Mouse (Mus musculus) cerebellum, adult 2 months (tissue): ENCODE measurements at regions not wholly inside any gene's neighbourhood (a gene's known extent, or its start where the extent isn't known, plus 50 kb on each side); places are given as distances from the start of the nearest gene placed in this dataset.
"Not testable (repeated sequence)": the region's sequence is repeated elsewhere in the genome, so short reads cannot be mapped to it uniquely, and the experiment has no call there.

Source experiments
- DNase-seq, 2 experiments: peaks; one replicate each; pipeline ENCODE4 v3.0.0; 2021
- H3K27ac ChIP-seq: fragments of 200-500 bp; 2 replicates; pipeline ENCODE4 v1.5.1; 2012; ENCODE audit warnings: low read length, control low read depth, inconsistent platforms; ENCODE audit not compliant: insufficient read depth
- H3K27me3 ChIP-seq: fragments of 200-500 bp; 2 replicates; pipeline ENCODE4 v1.6.1; 2012; ENCODE audit warnings: inconsistent platforms, mild to moderate bottlenecking, low read length, moderate library complexity; ENCODE audit not compliant: control insufficient read depth, insufficient read depth
- H3K4me1 ChIP-seq: fragments of 200-500 bp; 2 replicates; pipeline ENCODE4 v1.6.1; 2011; ENCODE audit warnings: low read length; ENCODE audit not compliant: control insufficient read depth, insufficient read depth
- H3K4me3 ChIP-seq: fragments of 200-500 bp; replicated peaks from 2 replicates; pipeline ENCODE3; 2011; ENCODE audit warnings: mild to moderate bottlenecking, low read depth, low read length, control low read depth; ENCODE audit not compliant: insufficient read depth
- CTCF ChIP-seq: fragments of 200-500 bp; IDR thresholded peaks from 2 replicates; pipeline ENCODE4 v1.5.1; 2011; ENCODE audit warnings: low read depth, mild to moderate bottlenecking, control low read depth, low read length, moderate library complexity, borderline replicate concordance; ENCODE audit not compliant: insufficient read depth
- POLR2A ChIP-seq: fragments of 200-500 bp; IDR thresholded peaks from 2 replicates; pipeline ENCODE4 v1.6.1; 2011; ENCODE audit warnings: low read length, control low read depth, borderline replicate concordance; ENCODE audit not compliant: insufficient read depth
- whole genome bisulfite sequencing: fragments of 180-500 bp; shearing (Covaris S2); methylation state at CpG from one replicate; pipeline ENCODE4 v1.1.7; 2018; 5-methylcytosine and 5-hydroxymethylcytosine counted together

- Histone ChIP-seq H3K4me1 (no peaks in the 10 kb centered on the region; the same call in 1 of the 2 replicates), H3K27ac (no peak overlapping the region), H3K4me3 (no peak overlapping the region), H3K27me3 (no peaks in the 10 kb centered on the region)
- TF ChIP-seq POLR2A (no peak), CTCF (no peak)
- WGBS: 81% methylated on average over 2 of the region's 2 CpGs
- no peak for DNase-seq
These were observed 168.6 kb upstream of the Mpdz start for GRCm38 (mm10) chr4:81611191-81611590.

- TF ChIP-seq POLR2A (no peak), CTCF (no peak)
- 96% methylated on average over 5 of the region's 5 CpGs for WGBS
- H3K27me3 ChIP-seq: no peaks in the 10 kb centered on the region
- no peak overlapping the region for H3K27ac ChIP-seq
- no peak overlapping the region for H3K4me3 ChIP-seq
- no peaks in the 10 kb centered on the region for H3K4me1 ChIP-seq
- no peak for DNase-seq
These were observed 157.8 kb upstream of the Mpdz start for GRCm38 (mm10) chr4:81600396-81600795.

- Histone ChIP-seq H3K4me1 (no peaks in the 10 kb centered on the region), H3K27ac (no peak overlapping the region), H3K4me3 (no peak overlapping the region), H3K27me3 (no peaks in the 10 kb centered on the region)
- no peak for DNase-seq
- WGBS: 88% methylated on average over 4 of the region's 4 CpGs
- TF ChIP-seq CTCF (no peak), POLR2A (no peak)
These were observed 154.8 kb upstream of the Mpdz start for GRCm38 (mm10) chr4:81597390-81597789.

DNA sequence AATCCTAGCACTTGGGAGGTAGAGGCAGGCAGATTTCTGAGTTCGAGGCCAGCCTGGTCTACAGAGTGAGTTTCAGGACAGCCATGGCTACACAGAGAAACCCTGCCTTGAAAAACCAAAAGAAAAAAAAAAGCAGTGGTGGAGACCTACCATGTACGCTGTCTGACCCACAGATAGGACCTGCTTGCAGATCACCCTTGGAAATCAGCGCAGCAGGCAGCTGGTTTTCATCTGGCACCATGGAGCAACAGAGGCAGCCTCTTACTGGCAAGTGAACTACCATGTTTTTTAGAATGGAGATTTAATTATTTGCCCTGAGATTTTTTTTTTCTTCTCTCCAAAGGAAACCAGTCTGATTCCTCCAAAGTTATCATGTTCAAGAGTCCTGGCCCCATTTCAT is 150.8 kb upstream of the Mpdz start:
- 96% methylated on average over 3 of the region's 3 CpGs for WGBS
- not testable (repeated sequence) for H3K27me3 ChIP-seq, H3K27ac ChIP-seq, DNase-seq, H3K4me1 ChIP-seq, H3K4me3 ChIP-seq

GRCm38 (mm10) chr4:81582546-81582945 is 139.9 kb upstream of the Mpdz start:
- Histone ChIP-seq H3K27ac (no peak overlapping the region), H3K4me1 (peaks cover 3% of the 10 kb centered on the region; the same call in 1 of the 2 replicates), H3K4me3 (no peak overlapping the region), H3K27me3 (no peaks in the 10 kb centered on the region)
- DNase-seq: no peak
- WGBS: 60% methylated on average over 2 of the region's 2 CpGs
- TF ChIP-seq POLR2A (no peak), CTCF (no peak)

DNA sequence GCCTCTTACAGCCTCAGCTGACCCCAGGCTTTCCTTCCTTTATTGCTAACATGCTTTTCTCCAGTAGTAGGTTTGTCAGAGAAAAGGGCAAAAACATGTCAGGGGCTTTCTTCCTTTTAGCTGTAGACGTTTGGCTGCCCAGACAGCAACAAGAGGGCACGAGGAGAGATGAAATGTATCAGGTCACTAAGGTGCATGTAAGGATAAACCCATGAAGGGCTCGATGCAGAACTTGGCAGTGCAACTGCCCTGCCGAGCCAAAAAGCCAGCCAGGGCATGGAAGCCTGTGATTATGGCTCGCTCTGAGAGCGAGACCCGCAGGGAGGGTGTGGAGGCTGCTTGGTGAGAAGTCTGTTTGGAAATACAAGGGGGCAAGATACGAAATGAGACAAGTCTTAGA is 137.9 kb upstream of the Mpdz start:
- peak overlapping the region; percentile 13 for H3K4me3 ChIP-seq
- peak; percentile 85 to 89 for DNase-seq
- peak overlapping the region; percentile 83 for H3K27ac ChIP-seq
- peaks cover 3% of the 10 kb centered on the region; the same call in 1 of the 2 replicates for H3K4me1 ChIP-seq
- WGBS: 7% methylated on average over 8 of the region's 8 CpGs
- no peaks in the 10 kb centered on the region for H3K27me3 ChIP-seq
- no peak for TF ChIP-seq CTCF
- TF ChIP-seq POLR2A: no peak

GRCm38 (mm10) chr4:81579389-81580110 is 136.9 kb upstream of the Mpdz start:
- WGBS: 34% methylated on average over 8 of the region's 8 CpGs
- Histone ChIP-seq H3K4me1 (peaks cover 3% of the 10 kb centered on the region; the same call in 1 of the 2 replicates), H3K27ac (peak overlapping the region; percentile 63), H3K27me3 (no peaks in the 10 kb centered on the region), H3K4me3 (no peak overlapping the region)
- no peak for TF ChIP-seq CTCF
- no peak for TF ChIP-seq POLR2A
- DNase-seq: peak; percentile 39 to 52

GRCm38 (mm10) chr4:81578981-81579380 is 136.4 kb upstream of the Mpdz start:
- TF ChIP-seq CTCF (peak; percentile 36; the same call in 1 of the 2 replicates), POLR2A (no peak)
- H3K27ac ChIP-seq: peak overlapping the region; percentile 58; the same call in 1 of the 2 replicates
- peaks cover 3% of the 10 kb centered on the region; the same call in 1 of the 2 replicates for H3K4me1 ChIP-seq
- peak; percentile 64 to 74 for DNase-seq
- WGBS: 20% methylated on average over 6 of the region's 6 CpGs
- no peak overlapping the region for H3K4me3 ChIP-seq
- H3K27me3 ChIP-seq: no peaks in the 10 kb centered on the region
